In the genomic region with DNA sequence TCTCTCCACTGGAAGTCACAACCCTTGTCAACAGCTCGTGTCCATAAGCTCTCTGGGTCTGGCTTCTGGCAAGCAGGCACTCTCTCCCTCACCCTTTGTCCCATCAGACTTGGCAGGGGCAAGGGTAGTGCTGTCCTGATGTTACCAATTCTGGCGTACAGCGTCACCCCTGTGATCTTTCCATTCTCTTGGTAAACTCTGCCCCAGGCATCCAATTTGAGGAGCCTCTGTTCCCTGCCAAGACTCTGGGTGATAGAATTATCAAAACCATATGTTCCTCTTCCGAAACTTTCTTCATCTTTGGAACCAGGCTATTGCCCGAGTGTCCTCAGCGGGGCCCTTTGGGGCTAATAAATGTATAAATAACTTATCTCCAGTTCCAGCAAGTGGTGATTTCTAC, we compare ENCODE assay signal across 30 mouse cellular contexts.
DNase-seq lines count a peak whose midpoint lies in the region; ATAC-seq and TF ChIP-seq lines count a peak whose summit lies in the region.
"Had no signal": no experiment of that assay in that cellular context is flagged by ENCODE, and none has a peak within 500 bp of the region (broad histone marks: within the 10 kb centered on the region; RNA-seq: fewer than 3 reads in every experiment).

No protein-coding gene starts in this region.

- H3K27me3 ChIP-seq in heart, embryonic 12.5 days (replicated peaks): 0 out of 2 replicates have a peak, but pooled peaks cover 4% of the 10 kb centered on the region
- no peaks in the 10 kb centered on the region for H3K27me3 ChIP-seq in lung, embryonic 16.5 days (ENCODE audit: control insufficient read depth, insufficient read depth, low read depth, low read length)
- H3K27me3 ChIP-seq in limb, embryonic 14.5 days (ENCODE audit: control insufficient read depth, insufficient read depth, low read length): no peaks in the 10 kb centered on the region
- H3K27me3 ChIP-seq: embryonic facial prominence, embryonic 13.5 days; hindbrain, embryonic 12.5 days; intestine, embryonic 15.5 days; neural tube, embryonic 12.5 days had no signal

- H3K4me3 ChIP-seq in heart, embryonic 12.5 days: no peak overlapping the region
- H3K4me3 ChIP-seq in lung, embryonic 16.5 days (ENCODE audit: low read length): no peak overlapping the region
- no peak overlapping the region for H3K4me3 ChIP-seq in limb, embryonic 14.5 days (replicated peaks; ENCODE audit: low read length)
- H3K4me3 ChIP-seq: embryonic facial prominence, embryonic 13.5 days; erythroblast, embryonic 14.5 days; gastrocnemius, adult 2 months; hindbrain, embryonic 12.5 days; intestine, embryonic 15.5 days; neural tube, embryonic 12.5 days had no signal

- TF ChIP-seq POLR2A in limb, embryonic 14.5 days (IDR thresholded peaks at IDR 0.05; ENCODE audit: borderline replicate concordance, extremely low read depth, insufficient read depth, insufficient read length): no peak

- ATAC-seq in heart, embryonic 12.5 days (ENCODE audit: insufficient number of reproducible peaks, low FRiP score): no peak
- ATAC-seq in lung, embryonic 16.5 days (ENCODE audit: low read depth): peak; percentile 77
- no peak for ATAC-seq in limb, embryonic 14.5 days (ENCODE audit: low FRiP score, low read depth)
- ATAC-seq: forebrain, embryonic 16.5 days; hindbrain, postnatal 0 days; intestine, embryonic 15.5 days; midbrain, embryonic 16.5 days had no signal

- DNase-seq in heart, adult 11 months: peak; percentile 85
- no peak for DNase-seq in lung, postnatal 14 days
- DNase-seq in limb, embryonic 14.5 days (ENCODE audit: low spot score): peak; percentile 49
- peak; percentile 43 to 78 for DNase-seq in lung, postnatal 4 days
- DNase-seq in retina, postnatal 1 day: no peak
- DNase-seq in kidney, postnatal 4 days: no peak
- DNase-seq: adrenal gland, postnatal 14 days; cerebellum, adult 11 months; cerebellum, adult 9-10 months; gastrocnemius, adult 2 months; gastrocnemius, postnatal 36 days; heart, postnatal 14 days; kidney, adult 2 months; layer of hippocampus, adult 9-11 months; right cerebral cortex, postnatal 4 days; thymus, adult 2 months; thymus, postnatal 36 days had no signal

- no peak overlapping the region for H3K27ac ChIP-seq in heart, embryonic 12.5 days (ENCODE audit: poor library complexity, severe bottlenecking)
- H3K27ac ChIP-seq in lung, embryonic 16.5 days (ENCODE audit: low read length): no peak overlapping the region
- H3K27ac ChIP-seq in limb, embryonic 14.5 days (replicated peaks; ENCODE audit: low read depth, low read length): no peak overlapping the region
- H3K27ac ChIP-seq: embryonic facial prominence, embryonic 13.5 days; gastrocnemius, adult 2 months; hindbrain, embryonic 12.5 days; hindbrain, postnatal 0 days; intestine, embryonic 15.5 days; kidney, postnatal 0 days; neural tube, embryonic 12.5 days had no signal

- H3K9me3 ChIP-seq in heart, embryonic 12.5 days (replicated peaks): 0 out of 2 replicates have a peak, but pooled peaks cover 5% of the 10 kb centered on the region
- 0 out of 2 replicates have a peak, but pooled peaks cover 5% of the 10 kb centered on the region for H3K9me3 ChIP-seq in lung, embryonic 16.5 days (ENCODE audit: control insufficient read depth, low read length)
- no peaks in the 10 kb centered on the region for H3K9me3 ChIP-seq in limb, embryonic 14.5 days (ENCODE audit: control insufficient read depth, low read length)
- H3K9me3 ChIP-seq: embryonic facial prominence, embryonic 13.5 days; hindbrain, embryonic 12.5 days; intestine, embryonic 15.5 days; neural tube, embryonic 12.5 days had no signal

- no peak overlapping the region for H3K9ac ChIP-seq in heart, embryonic 12.5 days
- no peak overlapping the region for H3K9ac ChIP-seq in lung, embryonic 16.5 days (ENCODE audit: low read length)
- H3K9ac ChIP-seq in limb, embryonic 14.5 days (ENCODE audit: low read depth, low read length, severe bottlenecking): no peak overlapping the region
- H3K9ac ChIP-seq: embryonic facial prominence, embryonic 13.5 days; hindbrain, embryonic 12.5 days; intestine, embryonic 15.5 days; neural tube, embryonic 12.5 days had no signal

- no peaks in the 10 kb centered on the region for H3K36me3 ChIP-seq in heart, embryonic 12.5 days
- no peaks in the 10 kb centered on the region for H3K36me3 ChIP-seq in lung, embryonic 16.5 days (ENCODE audit: control insufficient read depth, insufficient read depth, low read length)
- no peaks in the 10 kb centered on the region for H3K36me3 ChIP-seq in limb, embryonic 14.5 days (ENCODE audit: control insufficient read depth, insufficient read depth, low read length)
- H3K36me3 ChIP-seq: embryonic facial prominence, embryonic 13.5 days; hindbrain, embryonic 12.5 days; intestine, embryonic 15.5 days; neural tube, embryonic 12.5 days had no signal

- no peaks in the 10 kb centered on the region for H3K4me1 ChIP-seq in heart, embryonic 12.5 days (replicated peaks)
- H3K4me1 ChIP-seq in lung, embryonic 16.5 days (replicated peaks; ENCODE audit: control insufficient read depth, insufficient read depth, low read length): no peaks in the 10 kb centered on the region
- H3K4me1 ChIP-seq in limb, embryonic 14.5 days (ENCODE audit: control insufficient read depth, insufficient read depth, low read length): peaks cover 14% of the 10 kb centered on the region
- H3K4me1 ChIP-seq: hindbrain, embryonic 12.5 days; intestine, embryonic 15.5 days; neural tube, embryonic 12.5 days had no signal

- 68% methylated on average over 6 of the region's 6 CpGs for WGBS in heart, embryonic 12.5 days
- WGBS in lung, embryonic 16.5 days: 56% methylated on average over 6 of the region's 6 CpGs
- WGBS in limb, embryonic 14.5 days: 28% methylated on average over 6 of the region's 6 CpGs

- H3K4me2 ChIP-seq in heart, embryonic 12.5 days: no peak overlapping the region
- no peak overlapping the region for H3K4me2 ChIP-seq in lung, embryonic 16.5 days (ENCODE audit: low read depth, low read length)
- no peak overlapping the region for H3K4me2 ChIP-seq in limb, embryonic 14.5 days (replicated peaks; ENCODE audit: low read depth, low read length, severe bottlenecking)
- H3K4me2 ChIP-seq: embryonic facial prominence, embryonic 13.5 days; hindbrain, embryonic 12.5 days; intestine, embryonic 15.5 days; liver, embryonic 11.5 days; midbrain, embryonic 11.5 days; neural tube, embryonic 12.5 days had no signal

Comparison
In these comparisons a context has a peak if more than half of its experiments do, and no peak if none do; other contexts are left out.
1. DNase-seq: peak in heart, adult 11 months (single experiment), limb, embryonic 14.5 days (single experiment) and lung, postnatal 4 days (2 of 2); none in lung, postnatal 14 days (single experiment), retina, postnatal 1 day (single experiment) and kidney, postnatal 4 days (0 of 2).